Mouse (Mus musculus) midbrain, embryonic 14.5 days (tissue): ENCODE results near the gene Fam92b. TPM values are rescaled to one million over a fixed set of nuclear protein-coding genes. Genes with fewer than 3 reads are reported as not detected.

Source experiments
- ATAC-seq: fragments of 200-750 bp; cut with Nextera tagmentation; 2 replicates; pipeline ENCODE4 v1.8.0; 2017; ENCODE audit warnings: moderate number of reproducible peaks, moderate library complexity; ENCODE audit not compliant: low FRiP score, low TSS enrichment
- DNase-seq: peaks from one replicate; pipeline ENCODE4 v3.0.0-alpha.2; 2015
- H3K27ac ChIP-seq: fragments of 300-500 bp; sonication (generic); replicated peaks from 2 replicates; pipeline ENCODE4 v1.5.1; 2014; ENCODE audit warnings: mild to moderate bottlenecking, low read depth, low read length, moderate library complexity
- H3K27me3 ChIP-seq: fragments of 300-500 bp; sonication (generic); 2 replicates; pipeline ENCODE4 v1.6.1; 2014; ENCODE audit warnings: low read length, control low read depth, mixed read lengths; ENCODE audit not compliant: control insufficient read depth, insufficient read depth
- H3K36me3 ChIP-seq: fragments of 300-500 bp; sonication (generic); 2 replicates; pipeline ENCODE4 v1.6.1; 2014; ENCODE audit warnings: low read length, control low read depth; ENCODE audit not compliant: control insufficient read depth, insufficient read depth
- H3K4me1 ChIP-seq: fragments of 300-500 bp; sonication (generic); 2 replicates; pipeline ENCODE4 v1.6.1; 2014; ENCODE audit warnings: mild to moderate bottlenecking, antibody characterized with exemption, low read length, control low read depth; ENCODE audit not compliant: control insufficient read depth, insufficient read depth
- H3K4me2 ChIP-seq: fragments of 300-500 bp; sonication (generic); 2 replicates; pipeline ENCODE4 v1.6.1; 2014; ENCODE audit warnings: mild to moderate bottlenecking, low read length, moderate library complexity
- H3K4me3 ChIP-seq: fragments of 300-500 bp; sonication (generic); replicated peaks from 2 replicates; pipeline ENCODE4 v1.5.1; 2014; ENCODE audit warnings: low read depth, low read length
- H3K9ac ChIP-seq: fragments of 300-500 bp; sonication (generic); replicated peaks from 2 replicates; pipeline ENCODE4 v1.6.1; 2014; ENCODE audit warnings: mild to moderate bottlenecking, low read length, moderate library complexity
- H3K9me3 ChIP-seq: fragments of 300-500 bp; sonication (generic); 2 replicates; pipeline ENCODE4 v1.6.1; 2016; ENCODE audit warnings: low read length, control low read depth, mixed read lengths; ENCODE audit not compliant: control insufficient read depth
- WGBS: fragments of 180-500 bp; shearing (Covaris S2); extraction: QIAGEN DNeasy Blood & Tissue Kit; methylation state at CpG from one replicate; pipeline ENCODE4 v1.1.7; 2014; 5-methylcytosine and 5-hydroxymethylcytosine counted together
- polyA plus RNA-seq: library from polyadenylated mRNA; unstranded; fragments of >200 nt; fragmentation: Nextera tagmentation; extraction: Ambion mirVana; gene quantifications from 2 replicates; pipeline ENCODE4 v1.2.1, GENCODE M21; 2014

Gene Fam92b
- polyA plus RNA-seq = 0.92 and 1.8 TPM in 2 replicates

- Histone ChIP-seq H3K9ac (no peak within 1 kb of the TSS; the same call in 1 of the 2 replicates), H3K4me1 (peaks cover 35% of the 10 kb centered on the region), H3K4me2 (peak within 1 kb of the TSS; percentile 51), H3K9me3 (no peaks in the 10 kb centered on the region), H3K36me3 (no peaks in the 10 kb centered on the region), H3K4me3 (0 out of 2 replicates have a peak within 1 kb of the TSS, but pooled peaks have one; percentile 9), H3K27ac (peak within 1 kb of the TSS; percentile 90), H3K27me3 (no peaks in the 10 kb centered on the region; the same call in 1 of the 2 replicates)
- DNase-seq = peak; percentile 94
- under 1% methylated on average over 21 of the region's 26 CpGs for WGBS
- peak; percentile 86 for ATAC-seq
These were observed at the start of gene Fam92b for GRCm38 (mm10) chr8:120177318-120178123. Gene Fam92b (minus strand): TSS chr8:120177466.

DNA sequence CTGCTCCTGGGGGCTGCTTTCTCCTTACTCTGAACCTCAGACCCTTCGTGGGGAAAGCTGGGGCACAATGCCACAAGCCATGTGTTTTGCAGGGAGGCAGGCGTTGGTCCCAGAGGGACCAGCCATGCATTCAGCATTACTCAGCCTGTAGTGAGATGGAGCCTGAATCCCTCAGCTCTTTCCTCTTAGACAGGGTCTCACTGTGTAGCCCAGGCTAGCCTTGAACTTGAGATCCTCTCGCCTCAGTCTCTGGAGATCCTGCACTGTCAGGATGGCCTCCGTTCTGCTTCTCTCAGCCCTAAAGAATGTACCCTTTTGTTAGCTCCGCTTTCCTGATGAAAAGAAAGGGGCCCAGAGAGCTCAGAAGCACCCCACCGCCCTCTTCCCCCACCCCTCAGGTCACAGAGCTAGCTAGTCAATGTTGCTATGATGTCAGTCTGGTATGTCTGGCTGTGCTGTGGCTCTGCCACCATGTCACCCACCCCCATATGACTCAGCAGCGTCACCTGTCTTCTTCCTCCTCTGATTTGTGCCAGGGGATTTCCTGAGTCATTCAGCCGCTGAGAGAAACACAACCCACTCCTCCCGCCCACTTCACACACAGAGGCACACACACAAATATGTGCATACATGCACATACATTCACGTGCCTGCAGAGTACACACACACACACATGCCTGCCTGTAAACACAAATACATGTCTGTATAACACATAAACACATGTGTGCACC is 48.3 kb upstream of the Fam92b start:
- no peak overlapping the region for H3K9ac ChIP-seq
- no peak overlapping the region for H3K4me2 ChIP-seq
- H3K27me3 ChIP-seq = peaks cover 12% of the 10 kb centered on the region; the same call in 1 of the 2 replicates
- 17% methylated on average over 10 of the region's 10 CpGs for WGBS
- H3K4me1 ChIP-seq = peaks cover 41% of the 10 kb centered on the region
- no peak overlapping the region for H3K4me3 ChIP-seq
- DNase-seq (peak; percentile 41), ATAC-seq (no peak)
- no peaks in the 10 kb centered on the region for H3K9me3 ChIP-seq
- 0 out of 2 replicates have a peak overlapping the region, but pooled peaks have one; percentile 52 for H3K27ac ChIP-seq
- H3K36me3 ChIP-seq = no peaks in the 10 kb centered on the region

- DNase-seq (no peak), ATAC-seq (no peak)
- WGBS = 45% methylated on average over 11 of the region's 11 CpGs
- Histone ChIP-seq H3K36me3 (no peaks in the 10 kb centered on the region), H3K27ac (no peak overlapping the region), H3K4me3 (no peak overlapping the region), H3K9me3 (no peaks in the 10 kb centered on the region), H3K27me3 (peaks cover 4% of the 10 kb centered on the region; the same call in 1 of the 2 replicates), H3K9ac (no peak overlapping the region), H3K4me2 (no peak overlapping the region), H3K4me1 (peaks cover 33% of the 10 kb centered on the region)
These were observed 47.5 kb upstream of the Fam92b start for GRCm38 (mm10) chr8:120224521-120225420.

- ATAC-seq (no peak), DNase-seq (no peak)
- H3K4me3 ChIP-seq = no peak overlapping the region
- no peaks in the 10 kb centered on the region for H3K27me3 ChIP-seq
- no peaks in the 10 kb centered on the region for H3K36me3 ChIP-seq
- no peak overlapping the region for H3K27ac ChIP-seq
- no peak overlapping the region for H3K4me2 ChIP-seq
- H3K4me1 ChIP-seq = peaks cover 21% of the 10 kb centered on the region
- 73% methylated on average over 11 of the region's 11 CpGs for WGBS
- H3K9ac ChIP-seq = 0 out of 2 replicates have a peak overlapping the region, but pooled peaks have one; percentile 2
- no peaks in the 10 kb centered on the region for H3K9me3 ChIP-seq
These were observed 45.3 kb upstream of the Fam92b start for GRCm38 (mm10) chr8:120222548-120222947.

DNA sequence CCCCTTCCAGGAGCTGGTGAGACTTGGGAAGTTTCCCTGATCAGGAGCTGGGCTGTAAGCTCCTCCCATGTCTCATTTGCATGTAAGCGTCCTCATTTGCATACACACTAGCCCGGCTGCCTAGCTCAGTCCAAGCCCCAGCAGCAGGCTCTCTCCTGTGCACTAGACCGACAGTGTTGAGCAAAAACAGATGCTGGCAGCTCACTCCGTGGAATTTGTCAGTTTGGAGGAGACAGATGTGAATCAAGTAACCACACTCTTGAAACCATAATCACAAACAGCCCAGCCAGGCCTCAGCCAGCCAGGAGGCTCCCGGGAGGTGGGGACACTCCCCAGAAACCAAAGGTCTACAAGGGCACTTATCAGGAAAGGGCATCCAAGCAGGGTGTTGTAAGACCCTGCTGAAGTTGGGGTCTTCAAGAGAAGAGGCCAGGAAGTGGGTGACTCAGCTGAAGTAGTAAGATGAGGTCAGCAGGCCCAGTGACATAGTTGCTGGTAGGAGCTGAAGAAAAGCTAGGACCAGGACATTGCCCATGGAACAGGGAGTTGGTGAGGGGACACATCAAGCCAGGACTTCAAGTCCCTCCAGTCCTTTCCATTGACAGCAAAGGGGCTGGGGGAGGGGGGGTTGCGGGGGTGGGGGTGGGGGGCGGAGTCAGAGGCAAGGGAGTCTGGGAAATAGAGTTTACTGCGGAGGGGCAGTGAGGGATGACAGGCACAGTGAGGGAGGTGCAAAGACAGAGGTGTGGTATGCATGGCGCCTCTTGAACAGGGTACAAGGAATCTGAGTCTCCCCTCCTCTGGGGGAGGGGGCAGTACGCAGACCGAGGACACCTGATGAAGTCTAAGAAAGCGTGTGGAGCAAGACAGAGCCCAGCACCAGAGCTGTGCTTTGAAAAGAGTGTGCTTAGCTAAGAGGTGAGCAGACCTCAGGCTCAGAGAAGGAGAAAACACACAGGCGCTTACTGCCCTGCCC is 39.9 kb upstream of the Fam92b start:
- H3K9me3 ChIP-seq = no peaks in the 10 kb centered on the region
- no peak overlapping the region for H3K4me2 ChIP-seq
- no peak overlapping the region for H3K9ac ChIP-seq
- H3K4me1 ChIP-seq = peaks cover 15% of the 10 kb centered on the region
- 20% methylated on average over 13 of the region's 13 CpGs for WGBS
- peak overlapping the region; percentile 33; the same call in 1 of the 2 replicates for H3K27ac ChIP-seq
- DNase-seq = peak; percentile 80
- no peaks in the 10 kb centered on the region for H3K36me3 ChIP-seq
- ATAC-seq = peak; percentile 86
- no peaks in the 10 kb centered on the region for H3K27me3 ChIP-seq
- no peak overlapping the region for H3K4me3 ChIP-seq

DNA sequence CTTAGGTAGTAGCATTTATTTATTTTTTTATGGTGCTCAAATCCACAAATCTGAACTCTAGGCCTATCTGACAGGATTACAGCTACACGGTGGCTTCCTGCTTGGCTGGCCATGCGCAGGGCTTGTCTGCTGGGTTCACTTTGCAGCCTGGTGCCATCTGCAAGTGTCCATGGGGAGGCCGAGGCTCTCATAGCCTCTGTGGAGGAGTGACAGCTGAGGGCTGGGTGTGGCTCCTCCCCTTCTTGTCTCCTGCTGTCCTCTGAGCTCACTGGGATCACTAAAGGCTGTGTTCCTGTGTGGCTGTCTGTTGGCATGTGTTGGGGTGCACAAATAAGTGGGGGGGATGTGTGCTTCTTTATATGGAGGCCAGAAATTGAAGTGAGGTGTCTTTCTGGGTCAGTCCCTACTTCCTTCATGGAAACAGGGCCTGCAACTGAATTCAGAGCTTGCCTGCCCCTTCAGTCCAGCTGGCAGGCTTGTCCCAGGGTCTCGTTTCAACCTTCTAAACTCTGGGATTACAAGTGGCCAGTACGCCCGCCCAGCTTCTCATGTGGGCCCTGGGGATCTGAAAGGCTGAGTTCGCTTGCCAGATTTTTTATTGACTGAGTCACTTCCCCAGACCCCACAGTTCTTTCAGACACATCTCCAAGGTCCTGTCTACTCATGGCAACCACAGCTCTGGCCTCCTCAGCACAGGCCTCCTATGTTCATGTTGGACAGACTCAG is 38.3 kb upstream of the Fam92b start:
- Histone ChIP-seq H3K9ac (no peak overlapping the region), H3K27ac (peak overlapping the region; percentile 37), H3K4me3 (no peak overlapping the region), H3K36me3 (no peaks in the 10 kb centered on the region), H3K9me3 (no peaks in the 10 kb centered on the region), H3K27me3 (no peaks in the 10 kb centered on the region), H3K4me1 (peaks cover 15% of the 10 kb centered on the region), H3K4me2 (no peak overlapping the region)
- ATAC-seq (no peak; the same call in 1 of the 2 replicates), DNase-seq (no peak)
- WGBS = 23% methylated on average over 7 of the region's 7 CpGs

- DNase-seq = no peak
- Histone ChIP-seq H3K4me3 (no peak overlapping the region), H3K9ac (no peak overlapping the region), H3K4me1 (peaks cover 15% of the 10 kb centered on the region), H3K27me3 (no peaks in the 10 kb centered on the region), H3K36me3 (no peaks in the 10 kb centered on the region), H3K9me3 (no peaks in the 10 kb centered on the region), H3K4me2 (no peak overlapping the region), H3K27ac (no peak overlapping the region)
- no peak for ATAC-seq
- WGBS = 45% methylated on average over 5 of the region's 5 CpGs
These were observed 36.7 kb upstream of the Fam92b start for GRCm38 (mm10) chr8:120213939-120214338.
